Mouse (Mus musculus) gastrocnemius, postnatal 36 days (tissue): ENCODE data around the gene Lrrc55. TPM values are rescaled to one million over a fixed set of nuclear protein-coding genes. Genes with fewer than 3 reads are reported as not detected.
"Not testable (repeated sequence)": the region's sequence is repeated elsewhere in the genome, so short reads cannot be mapped to it uniquely, and the experiment has no call there.

Experiments used
- DNase-seq, 2 experiments: peaks; one replicate each; pipeline ENCODE4 v3.0.0; 2022
- intact Hi-C: fragments of 180-260 bp; cut with DNase I; formaldehyde crosslinking; loops from one replicate; pipeline ENCODE4 v1.15.1; 2025
- long read RNA-seq, 2 experiments: library from polyadenylated mRNA; stranded (forward); transcript quantifications; one replicate each; pipeline ENCODE4 v2.0.0; 2021
- total RNA-seq, 2 experiments: library from RNA; stranded (reverse); gene quantifications; 2 replicates each; pipeline ENCODE4 v1.2.3; 2021

Lrrc55 gene
- total RNA-seq, result 1 to 10 TPM in 1 of 2 experiments, under 1 TPM in 1; 0.76 to 1.5 TPM
- long read RNA-seq, experiment 1, result 0 reads
- long read RNA-seq, experiment 2, result 0 reads

DNA sequence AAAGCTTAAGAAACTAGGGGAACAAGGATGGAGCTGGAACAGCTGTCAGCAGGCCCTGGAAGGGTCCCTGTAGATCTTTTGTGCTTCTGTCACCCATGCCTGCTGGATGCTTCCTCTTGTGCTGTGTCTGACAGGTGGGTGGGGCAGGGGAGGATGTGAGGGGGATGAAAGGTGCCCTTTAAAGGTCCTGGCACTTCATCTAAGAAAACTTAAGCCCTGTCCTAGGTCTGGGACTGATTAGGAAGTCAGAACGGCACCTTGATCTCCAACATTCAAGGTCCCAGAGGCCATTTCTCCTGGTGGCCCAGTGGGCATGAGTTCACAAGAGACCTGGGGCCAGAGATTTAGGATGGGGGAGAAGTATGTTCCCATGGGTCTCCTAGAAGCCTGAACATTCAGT, at the start of gene Lrrc55:
TSS of gene Lrrc55 (minus strand) at position 297 of the 400 bp plus-strand sequence.
- no peak for DNase-seq
- intact Hi-C loops, result no loop called here

DNA sequence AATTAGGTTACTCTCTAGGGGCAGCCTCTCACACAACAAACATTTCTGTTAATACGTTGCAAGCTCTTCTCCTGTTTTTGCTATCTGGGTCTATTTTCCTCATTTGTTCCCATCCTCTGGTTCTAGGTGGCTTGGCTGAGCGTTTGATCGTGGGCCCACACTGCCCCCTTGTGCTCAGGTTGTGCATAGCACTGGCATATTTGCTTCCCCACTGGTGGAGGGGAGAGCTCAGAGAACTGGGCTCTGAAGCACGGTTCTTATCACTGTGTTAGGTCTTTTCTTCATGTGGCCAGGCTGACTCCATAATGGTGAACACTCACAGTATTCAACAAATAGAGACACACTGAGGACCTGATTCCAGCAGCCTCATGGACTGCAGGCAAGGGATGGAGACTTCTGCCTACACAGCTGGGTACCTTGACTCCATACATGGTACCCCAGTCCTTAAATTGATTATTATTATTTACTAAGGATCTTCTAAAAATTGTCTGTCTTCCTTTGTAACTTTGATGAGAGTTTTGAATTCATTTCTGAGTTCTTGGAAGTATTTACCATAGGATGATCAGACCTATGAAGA, 49.6 kb upstream of the Lrrc55 start:
- intact Hi-C loops, result loop anchor here (1.0 to 10.0 kb wide), 3 partner anchors 123 to 316 kb away; no protein-coding TSS in a partner anchor
- DNase-seq, result peak; percentile 59 to 77

- intact Hi-C loops, result loop anchor here (1.0 to 10.0 kb wide), 3 partner anchors 122 to 317 kb away; no protein-coding TSS in a partner anchor
- DNase-seq, result no peak
Measured at GRCm38 (mm10) chr2:85245737-85246136, 48.7 kb upstream of the Lrrc55 start.

DNA sequence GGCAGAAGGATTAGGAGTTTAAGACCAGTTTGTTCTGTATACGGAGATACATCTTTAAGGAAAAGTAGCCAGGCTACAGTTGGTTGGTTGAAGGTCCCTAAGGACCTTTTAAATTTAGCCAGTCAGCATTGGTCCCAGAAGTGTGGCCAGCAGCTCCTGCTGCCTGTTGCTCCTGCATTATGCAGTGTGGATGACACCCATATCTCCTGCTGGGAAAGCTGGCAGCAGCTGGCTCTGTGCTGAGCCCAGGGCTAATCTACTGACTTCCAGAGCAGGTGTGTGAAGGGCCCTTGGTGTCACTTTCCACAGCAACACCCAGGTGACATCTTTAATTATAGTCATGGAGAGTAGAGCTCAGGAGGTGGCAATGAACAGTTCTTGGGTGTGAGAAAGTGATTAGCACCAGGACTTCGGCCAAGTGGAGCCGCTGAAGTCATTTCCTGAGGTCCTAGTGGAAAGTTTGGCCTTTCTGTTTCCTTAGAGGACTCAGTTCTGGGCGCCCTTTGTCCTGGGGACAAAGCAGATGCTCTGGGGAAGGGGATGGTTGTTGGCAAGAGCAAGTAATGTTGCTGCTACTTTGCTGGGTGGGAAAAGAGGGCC, 41.2 kb upstream of the Lrrc55 start:
- intact Hi-C loops, result no loop called here
- DNase-seq, result no peak

DNA sequence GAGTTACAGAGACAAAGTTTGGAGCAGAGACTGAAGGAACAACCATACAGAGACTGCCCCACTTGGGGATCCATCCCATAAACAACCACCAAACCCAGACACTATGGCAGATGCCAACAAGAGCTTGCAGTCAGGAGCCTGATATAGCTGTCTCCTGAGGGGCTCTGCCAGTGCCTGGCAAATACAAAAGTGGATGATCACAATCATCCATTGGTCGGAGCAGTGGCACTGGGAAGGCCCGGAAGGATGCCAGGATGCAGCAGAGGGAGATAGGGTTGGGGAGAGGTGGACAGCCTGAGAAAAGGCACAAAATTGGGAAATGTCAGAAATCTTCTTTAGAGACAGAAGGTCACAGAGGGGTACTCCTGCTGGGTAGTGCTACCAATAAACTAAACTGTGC, 40.2 kb upstream of the Lrrc55 start:
- DNase-seq, intact Hi-C loops: not testable (repeated sequence)

DNA sequence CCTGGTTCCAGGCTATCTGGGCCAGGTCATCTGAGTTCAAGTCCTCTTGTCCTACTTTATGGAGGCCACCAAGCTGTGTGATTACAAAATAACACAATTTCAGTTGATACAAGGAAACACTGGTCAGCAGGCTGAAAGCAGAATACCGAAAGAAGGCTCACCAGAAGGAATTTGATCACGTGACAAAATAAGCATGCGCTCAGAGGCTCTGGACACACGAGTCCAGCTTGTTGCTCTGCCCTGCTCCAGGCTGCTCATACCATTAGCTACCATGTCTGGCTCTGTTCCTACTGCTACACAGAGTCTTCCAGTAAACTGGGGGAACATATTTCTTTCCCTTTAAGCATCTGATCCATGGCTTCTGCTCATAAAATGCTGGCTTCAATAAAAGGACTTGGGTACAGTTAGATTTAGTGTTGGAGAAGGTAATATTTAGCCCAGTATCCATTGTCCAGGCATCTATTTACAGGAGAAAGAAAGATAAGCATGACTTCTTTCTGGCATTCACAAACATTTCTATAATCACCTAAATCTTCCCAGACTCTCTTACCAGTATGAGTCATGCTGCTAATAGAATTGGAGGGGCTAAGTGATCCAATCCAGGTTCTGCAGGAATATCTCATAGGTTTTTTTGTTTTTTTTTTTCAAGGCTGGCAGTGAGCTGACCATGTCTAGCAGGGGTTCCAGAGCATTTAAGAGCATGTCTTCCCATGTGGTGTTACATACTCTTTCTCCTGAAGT, 33.9 kb upstream of the Lrrc55 start:
- no peak for DNase-seq
- intact Hi-C loops, result no loop called here

GRCm38 (mm10) chr2:85229606-85230005, 32.6 kb upstream of the Lrrc55 start:
- intact Hi-C loops, result no loop called here
- no peak for DNase-seq

DNA sequence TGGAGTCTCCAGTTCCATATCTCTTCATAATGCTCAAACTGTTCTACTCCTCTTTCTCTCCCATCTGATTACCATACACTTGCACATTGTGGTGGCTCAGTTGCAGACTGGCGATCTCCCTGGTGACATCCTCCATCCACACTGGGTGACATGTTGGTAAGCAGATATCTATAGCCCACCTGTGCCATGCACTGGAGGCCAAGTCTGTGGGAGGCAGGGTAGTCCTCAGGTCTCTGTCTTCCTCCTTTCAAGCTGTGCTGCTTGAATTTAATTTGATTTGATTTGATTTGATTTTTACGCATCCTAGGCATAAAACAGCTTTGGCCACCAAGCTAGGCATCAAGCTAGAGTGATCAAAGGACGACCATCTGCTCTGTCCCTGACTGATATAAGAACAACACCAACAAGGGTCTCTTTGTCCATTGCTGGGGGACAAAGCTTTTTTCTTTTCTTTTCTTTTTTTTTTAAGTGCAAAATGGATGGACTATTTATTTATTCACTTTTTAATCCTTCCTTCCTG, 30.9 kb upstream of the Lrrc55 start:
- intact Hi-C loops, result no loop called here
- no peak for DNase-seq

DNA sequence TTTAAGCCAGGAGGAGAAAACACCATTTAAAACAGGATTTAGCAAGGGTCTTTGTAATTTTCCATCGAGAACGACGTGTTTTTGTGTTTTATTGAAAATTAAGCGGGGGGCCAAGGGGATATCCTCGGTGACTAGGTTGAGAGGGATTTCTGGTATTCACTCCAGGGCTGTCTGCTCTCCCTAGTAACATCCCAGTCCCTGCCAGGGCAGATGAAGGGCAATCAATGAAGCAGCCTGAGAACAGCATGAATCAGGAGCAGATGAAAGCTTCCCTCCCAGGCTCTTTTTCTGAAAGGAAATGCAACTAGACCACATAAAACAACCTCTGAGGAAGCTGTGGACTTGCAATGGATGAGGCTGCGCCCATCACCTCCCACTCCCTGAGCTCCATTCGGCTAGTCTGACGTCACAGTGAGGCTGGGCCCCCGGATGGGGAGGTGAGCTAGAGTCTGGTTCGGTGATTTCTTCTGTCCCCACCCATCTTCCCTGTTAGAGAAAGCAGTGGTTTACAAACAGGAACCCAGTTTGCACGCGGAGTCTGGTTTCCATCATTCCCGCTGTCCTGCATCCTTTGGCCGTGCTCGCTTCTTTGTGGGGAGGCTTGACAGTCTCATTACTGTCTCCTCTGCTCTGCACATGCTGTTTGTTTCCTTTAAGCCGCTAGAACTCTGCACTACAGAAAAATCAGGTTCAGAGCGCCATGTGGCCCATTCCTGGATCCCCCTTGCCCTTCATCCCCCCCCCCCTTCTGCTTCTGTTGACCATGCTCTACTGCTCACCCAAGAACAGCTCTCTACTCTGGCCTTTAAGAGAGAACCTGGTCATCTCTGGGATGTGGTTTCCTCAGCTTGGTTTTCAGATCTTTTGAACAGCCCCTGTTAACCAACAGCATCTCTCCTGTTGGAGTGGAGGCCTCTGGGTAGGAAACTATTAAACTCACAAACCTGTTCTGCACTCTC, 27.5 kb upstream of the Lrrc55 start:
- intact Hi-C loops, result no loop called here

GRCm38 (mm10) chr2:85216606-85217005, 19.6 kb upstream of the Lrrc55 start:
- intact Hi-C loops, result no loop called here
- DNase-seq, result no peak

More for the DNA sequence above, 27.5 kb upstream of the Lrrc55 start:
- no peak for DNase-seq

GRCm38 (mm10) chr2:85213746-85214145, 16.7 kb upstream of the Lrrc55 start:
- intact Hi-C loops, result no loop called here
- DNase-seq, result no peak

DNA sequence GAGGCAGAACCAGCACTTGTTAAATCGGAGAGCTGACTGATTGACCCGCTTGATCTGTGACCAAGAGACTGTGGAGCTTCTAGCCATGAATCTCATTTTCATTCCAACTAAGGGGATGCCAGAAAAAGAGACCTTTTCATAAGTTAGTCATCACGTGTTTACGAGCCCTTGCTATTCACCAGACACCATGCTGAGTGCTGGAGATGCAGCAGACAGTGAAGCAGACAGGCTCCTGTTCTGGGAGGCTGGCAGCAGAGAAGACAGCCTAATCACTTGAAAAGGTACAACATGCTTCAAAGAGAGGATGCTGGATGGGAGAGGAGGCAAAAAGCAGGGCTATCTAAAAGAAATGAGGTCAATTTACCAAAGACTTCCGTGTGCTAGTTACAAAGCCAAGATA, 12.3 kb upstream of the Lrrc55 start:
- intact Hi-C loops, result no loop called here
- no peak for DNase-seq

GRCm38 (mm10) chr2:85205170-85205569, 8.2 kb upstream of the Lrrc55 start:
- no peak for DNase-seq
- intact Hi-C loops, result no loop called here

- no peak for DNase-seq
- intact Hi-C loops, result no loop called here
Measured at GRCm38 (mm10) chr2:85198011-85198965, 1.3 kb upstream of the Lrrc55 start.

- intact Hi-C loops, result no loop called here
- no peak for DNase-seq
Measured at GRCm38 (mm10) chr2:85194566-85194965, 2.4 kb downstream of the Lrrc55 start.

GRCm38 (mm10) chr2:85187582-85188151, 9.3 kb downstream of the Lrrc55 start:
- DNase-seq, result no peak
- intact Hi-C loops, result no loop called here

DNA sequence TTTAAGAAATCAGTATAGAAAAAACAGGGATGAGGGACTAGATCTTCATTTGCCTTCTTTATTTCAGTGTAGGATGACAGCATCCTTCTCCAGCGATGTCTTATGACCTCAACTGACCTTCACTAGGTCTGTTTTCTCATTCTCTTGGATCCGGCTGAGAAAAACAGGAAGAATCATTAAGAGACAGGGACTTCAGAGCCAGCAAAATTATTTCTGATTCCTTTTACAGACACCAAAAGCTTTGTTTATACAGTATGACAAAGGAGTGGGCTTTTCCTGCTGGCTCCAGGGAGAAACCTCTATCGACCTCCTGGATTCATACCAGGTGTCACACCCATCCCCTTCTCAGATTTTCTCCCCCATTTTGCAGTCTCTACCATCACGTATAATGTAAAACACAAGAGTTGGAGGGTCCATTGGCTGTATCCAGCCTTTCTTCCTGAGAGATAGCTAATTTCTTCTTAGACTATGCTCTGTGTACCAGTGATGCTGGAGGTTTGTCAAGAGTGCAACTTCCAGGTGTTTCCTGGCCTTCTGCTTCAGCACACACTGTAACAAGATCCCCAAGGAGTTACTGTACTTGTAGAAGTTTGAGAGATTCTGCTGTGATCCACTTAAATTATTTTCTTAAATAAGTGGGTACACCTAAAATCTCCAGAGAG, 18.7 kb downstream of the Lrrc55 start:
- DNase-seq, result no peak
- intact Hi-C loops, result no loop called here

GRCm38 (mm10) chr2:85173545-85173944, 23.5 kb downstream of the Lrrc55 start:
- no peak for DNase-seq
- intact Hi-C loops, result no loop called here
